Mouse (Mus musculus) heart, adult 2 months (tissue): Measurements from ENCODE around the gene Tet1. TPM values are rescaled to one million over a fixed set of nuclear protein-coding genes. Genes with fewer than 3 reads are reported as not detected.
"Not testable (repeated sequence)": the region's sequence is repeated elsewhere in the genome, so short reads cannot be mapped to it uniquely, and the experiment has no call there.

Experiments
- DNase-seq, 2 experiments: peaks; one replicate each; pipeline ENCODE4 v3.0.0; 2021
- H3K27ac ChIP-seq: fragments of 200-600 bp; 2 replicates; pipeline ENCODE4 v1.8.1; 2022
- H3K27me3 ChIP-seq: fragments of 200-500 bp; 2 replicates; pipeline ENCODE4 v1.6.1; 2012; ENCODE audit warnings: mild to moderate bottlenecking, low read length, inconsistent platforms, mixed read lengths; ENCODE audit not compliant: control insufficient read depth, insufficient read depth
- H3K36me3 ChIP-seq: fragments of 200-500 bp; 2 replicates; pipeline ENCODE4 v1.6.1; 2012; ENCODE audit warnings: low read length, inconsistent platforms; ENCODE audit not compliant: control insufficient read depth, insufficient read depth
- H3K4me1 ChIP-seq: fragments of 200-500 bp; 2 replicates; pipeline ENCODE4 v1.6.1; 2011; ENCODE audit warnings: low read length; ENCODE audit not compliant: control insufficient read depth, insufficient read depth
- H3K4me3 ChIP-seq: fragments of 200-600 bp; 2 replicates; pipeline ENCODE4 v1.8.1; 2022
- H3K79me2 ChIP-seq: fragments of 200-500 bp; replicated peaks from 2 replicates; pipeline ENCODE4 v1.6.1; 2012; ENCODE audit warnings: mild to moderate bottlenecking, inconsistent platforms, low read length, moderate library complexity, mixed read lengths; ENCODE audit not compliant: control insufficient read depth, insufficient read depth
- H3K9ac ChIP-seq: fragments of 200-500 bp; 2 replicates; pipeline ENCODE4 v1.6.1; 2012; ENCODE audit warnings: low read depth, mild to moderate bottlenecking, control low read depth, inconsistent platforms, low read length, mixed read lengths
- CTCF ChIP-seq: fragments of 200-600 bp; IDR thresholded peaks from 2 replicates; pipeline ENCODE4 v1.8.1; 2022; ENCODE audit warnings: antibody characterized with exemption, mild to moderate bottlenecking, moderate library complexity
- EP300 ChIP-seq: fragments of 200-500 bp; IDR thresholded peaks from 2 replicates; pipeline ENCODE4 v1.6.1; 2011; ENCODE audit warnings: low read depth, low read length, control low read depth; ENCODE audit not compliant: insufficient read depth
- POLR2A ChIP-seq: fragments of 200-500 bp; IDR thresholded peaks from 2 replicates; pipeline ENCODE4 v1.6.1; 2011; ENCODE audit warnings: mild to moderate bottlenecking, low read depth, low read length, control low read depth; ENCODE audit not compliant: insufficient read depth
- WGBS: fragments of 180-500 bp; shearing (Covaris S2); methylation state at CpG from one replicate; pipeline ENCODE4 v1.1.7; 2018; 5-methylcytosine and 5-hydroxymethylcytosine counted together
- intact Hi-C: fragments of 180-260 bp; cut with DNase I; formaldehyde crosslinking; loops from one replicate; pipeline ENCODE4 v1.15.1; 2025
- long read RNA-seq: library from polyadenylated mRNA; stranded (forward); transcript quantifications from one replicate; pipeline ENCODE4 v2.0.0, GENCODE M21; 2021
- polyA plus RNA-seq: library from polyadenylated mRNA; depleted of rRNA; stranded (reverse); fragments of >200 nt; gene quantifications from 2 replicates; pipeline ENCODE4 v1.2.3, GENCODE M21; 2012; rRNA removed
- total RNA-seq, 2 experiments: library from RNA; stranded (reverse); gene quantifications; 2 replicates each; pipeline ENCODE4 v1.2.3; 2021

The Tet1 gene
- total RNA-seq (1 to 10 TPM; 5.3 to 6.6 TPM), polyA plus RNA-seq (2.3 and 3.9 TPM in 2 replicates)
- long read RNA-seq, partial matches to known transcripts: 0 of 1 reads
- long read RNA-seq, other reads (novel, unspliced or antisense): 1 of 1 reads

- H3K4me1 ChIP-seq, H3K4me3 ChIP-seq, H3K27me3 ChIP-seq, H3K79me2 ChIP-seq, DNase-seq, H3K9ac ChIP-seq, intact Hi-C loops, H3K27ac ChIP-seq, H3K36me3 ChIP-seq: not testable (repeated sequence)
- WGBS: no CpG with 5 or more reads among the region's 1 CpGs
These were observed at the start of gene Tet1 for GRCm38 (mm10) chr10:62908896-62909295. TSS of gene Tet1 (minus strand) at chr10:62908996.

- H3K79me2 ChIP-seq: no peaks in the 10 kb centered on the region
- H3K27ac ChIP-seq: no peak overlapping the region
- intact Hi-C loops: no loop called here
- no peak for DNase-seq
- H3K9ac ChIP-seq: no peak overlapping the region
- no peak for TF ChIP-seq POLR2A
- no peak for TF ChIP-seq CTCF
- no peak for TF ChIP-seq EP300
- 90% methylated on average over 7 of the region's 7 CpGs for WGBS
- no peaks in the 10 kb centered on the region; the same call in 1 of the 2 replicates for H3K36me3 ChIP-seq
- H3K4me1 ChIP-seq: no peaks in the 10 kb centered on the region
- H3K4me3 ChIP-seq: no peak overlapping the region
- H3K27me3 ChIP-seq: no peaks in the 10 kb centered on the region
These were observed 39.8 kb upstream of the Tet1 start for GRCm38 (mm10) chr10:62948551-62948950.

GRCm38 (mm10) chr10:62946738-62947471, 38.1 kb upstream of the Tet1 start, which contains the start of gene Dna2:
TSS of gene Dna2 (plus strand) at chr10:62947026.
- Histone ChIP-seq H3K36me3 (no peaks in the 10 kb centered on the region; the same call in 1 of the 2 replicates), H3K27me3 (no peaks in the 10 kb centered on the region), H3K79me2 (no peaks in the 10 kb centered on the region), H3K9ac (peak within 1 kb of the TSS; percentile 81), H3K27ac (peak within 1 kb of the TSS; percentile 75), H3K4me3 (peak within 1 kb of the TSS; percentile 86), H3K4me1 (no peaks in the 10 kb centered on the region)
- under 1% methylated on average over 67 of the region's 68 CpGs for WGBS
- TF ChIP-seq POLR2A (peak; percentile 17; the same call in 1 of the 2 replicates), EP300 (no peak), CTCF (peak; percentile 66)
- intact Hi-C loops: loop anchor here (1.0 kb wide), 1 partner anchor 33 kb away; the partner anchor contains the start of gene Rufy2
- DNase-seq: peak; percentile 85 to 87

- no peaks in the 10 kb centered on the region for H3K4me1 ChIP-seq
- TF ChIP-seq POLR2A: no peak
- TF ChIP-seq EP300: no peak
- no peak for TF ChIP-seq CTCF
- H3K9ac ChIP-seq: no peak overlapping the region
- no peaks in the 10 kb centered on the region for H3K79me2 ChIP-seq
- intact Hi-C loops: no loop called here
- H3K36me3 ChIP-seq: no peaks in the 10 kb centered on the region; the same call in 1 of the 2 replicates
- H3K27ac ChIP-seq: no peak overlapping the region
- WGBS: 72% methylated on average over 10 of the region's 10 CpGs
- no peak for DNase-seq
- H3K27me3 ChIP-seq: no peaks in the 10 kb centered on the region
- no peak overlapping the region for H3K4me3 ChIP-seq
These were observed 36.3 kb upstream of the Tet1 start for GRCm38 (mm10) chr10:62944975-62945580.

- intact Hi-C loops: no loop called here
- DNase-seq: no peak
- H3K4me1 ChIP-seq: no peaks in the 10 kb centered on the region
- no peak overlapping the region for H3K27ac ChIP-seq
- 98% methylated on average over 1 of the region's 1 CpGs for WGBS
- H3K36me3 ChIP-seq: no peaks in the 10 kb centered on the region
- H3K4me3 ChIP-seq: no peak overlapping the region
- no peak for TF ChIP-seq POLR2A
- peak; percentile 18 for TF ChIP-seq CTCF
- H3K27me3 ChIP-seq: peaks cover 2% of the 10 kb centered on the region; the same call in 1 of the 2 replicates
- peaks cover 3% of the 10 kb centered on the region for H3K79me2 ChIP-seq
- no peak overlapping the region for H3K9ac ChIP-seq
These were observed 23.6 kb upstream of the Tet1 start for GRCm38 (mm10) chr10:62932381-62932780.

- TF ChIP-seq EP300: no peak
- TF ChIP-seq CTCF: no peak
- TF ChIP-seq POLR2A: no peak
- no peaks in the 10 kb centered on the region for H3K36me3 ChIP-seq
- WGBS: 89% methylated on average over 4 of the region's 4 CpGs
These were observed 15.4 kb upstream of the Tet1 start for GRCm38 (mm10) chr10:62924096-62924635.

More at GRCm38 (mm10) chr10:62924096-62924635, 15.4 kb upstream of the Tet1 start:
- intact Hi-C loops: no loop called here
- Histone ChIP-seq H3K27ac (no peak overlapping the region), H3K4me3 (no peak overlapping the region), H3K79me2 (peaks cover 4% of the 10 kb centered on the region; the same call in 1 of the 2 replicates), H3K9ac (no peak overlapping the region), H3K27me3 (no peaks in the 10 kb centered on the region), H3K4me1 (peaks cover 6% of the 10 kb centered on the region)
- DNase-seq: no peak
